Mouse (Mus musculus) liver, embryonic 15.5 days (tissue): Measurements from ENCODE around the gene Crocc2. TPM values are rescaled to one million over a fixed set of nuclear protein-coding genes. Genes with fewer than 3 reads are reported as not detected.
"Not testable (repeated sequence)": the region's sequence is repeated elsewhere in the genome, so short reads cannot be mapped to it uniquely, and the experiment has no call there.

Experiments used
- ATAC-seq: fragments of 200-750 bp; cut with Nextera tagmentation; 2 replicates; pipeline ENCODE4 v1.8.0; 2017; ENCODE audit warnings: moderate number of reproducible peaks, mild to moderate bottlenecking, moderate library complexity; ENCODE audit not compliant: insufficient read depth
- H3K27ac ChIP-seq: fragments of 300-500 bp; sonication (generic); replicated peaks from 2 replicates; pipeline ENCODE4 v1.5.1; 2015; ENCODE audit warnings: mild to moderate bottlenecking, inconsistent platforms
- H3K27me3 ChIP-seq: fragments of 300-500 bp; sonication (generic); 2 replicates; pipeline ENCODE4 v1.6.1; 2015; ENCODE audit warnings: mild to moderate bottlenecking, inconsistent platforms
- H3K36me3 ChIP-seq: fragments of 300-500 bp; sonication (generic); replicated peaks from 2 replicates; pipeline ENCODE4 v1.6.1; 2015; ENCODE audit warnings: moderate library complexity, mild to moderate bottlenecking, inconsistent platforms
- H3K4me1 ChIP-seq: fragments of 300-500 bp; sonication (generic); replicated peaks from 2 replicates; pipeline ENCODE4 v1.6.1; 2015; ENCODE audit warnings: inconsistent platforms
- H3K4me2 ChIP-seq: fragments of 300-500 bp; sonication (generic); 2 replicates; pipeline ENCODE4 v1.6.1; 2015; ENCODE audit warnings: moderate library complexity, mild to moderate bottlenecking, inconsistent platforms
- H3K4me3 ChIP-seq: fragments of 300-500 bp; sonication (generic); replicated peaks from 2 replicates; pipeline ENCODE4 v1.5.1; 2015; ENCODE audit warnings: mild to moderate bottlenecking, inconsistent platforms
- H3K9ac ChIP-seq: fragments of 300-500 bp; sonication (generic); 2 replicates; pipeline ENCODE4 v1.6.1; 2015; ENCODE audit warnings: moderate library complexity, mild to moderate bottlenecking, inconsistent platforms
- H3K9me3 ChIP-seq: fragments of 300-500 bp; sonication (generic); replicated peaks from 2 replicates; pipeline ENCODE4 v1.6.1; 2016; ENCODE audit warnings: inconsistent platforms
- WGBS: fragments of 180-500 bp; shearing (Covaris S2); methylation state at CpG from one replicate; pipeline ENCODE4 v1.1.7; 2015; ENCODE audit warnings: mixed read lengths; ENCODE audit not compliant: insufficient replicate concordance; 5-methylcytosine and 5-hydroxymethylcytosine counted together
- polyA plus RNA-seq: library from polyadenylated mRNA; unstranded; fragments of >200 nt; fragmentation: Nextera tagmentation; extraction: Ambion mirVana; gene quantifications from 2 replicates; pipeline ENCODE4 v1.2.1, GENCODE M21; 2015

Crocc2 gene
- polyA plus RNA-seq, 1 experiment from 2014 or later: not detected

DNA sequence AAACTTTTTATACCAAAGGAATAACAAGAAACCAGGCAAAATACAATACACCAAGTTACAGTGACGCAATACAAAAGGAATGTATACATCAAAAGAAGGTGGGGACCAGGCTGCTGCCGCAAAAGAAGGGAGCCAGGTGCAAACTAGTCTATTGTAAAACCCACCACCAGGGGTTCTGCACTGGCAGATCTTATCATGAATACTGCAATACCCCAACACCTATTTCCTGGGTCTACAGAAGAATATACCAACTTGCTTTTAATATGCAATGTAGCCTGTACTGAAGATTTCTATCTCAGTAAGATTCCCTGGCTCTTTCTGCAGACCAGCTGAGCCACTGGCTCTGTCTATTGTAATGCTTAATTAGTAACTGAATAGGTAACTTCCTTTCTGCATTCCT is 28.9 kb downstream of the Crocc2 start:
- 72% methylated on average over 2 of the region's 2 CpGs for WGBS
- H3K4me2 ChIP-seq, H3K9me3 ChIP-seq, H3K4me3 ChIP-seq, H3K36me3 ChIP-seq, ATAC-seq, H3K27ac ChIP-seq, H3K4me1 ChIP-seq, H3K9ac ChIP-seq, H3K27me3 ChIP-seq: not testable (repeated sequence)

DNA sequence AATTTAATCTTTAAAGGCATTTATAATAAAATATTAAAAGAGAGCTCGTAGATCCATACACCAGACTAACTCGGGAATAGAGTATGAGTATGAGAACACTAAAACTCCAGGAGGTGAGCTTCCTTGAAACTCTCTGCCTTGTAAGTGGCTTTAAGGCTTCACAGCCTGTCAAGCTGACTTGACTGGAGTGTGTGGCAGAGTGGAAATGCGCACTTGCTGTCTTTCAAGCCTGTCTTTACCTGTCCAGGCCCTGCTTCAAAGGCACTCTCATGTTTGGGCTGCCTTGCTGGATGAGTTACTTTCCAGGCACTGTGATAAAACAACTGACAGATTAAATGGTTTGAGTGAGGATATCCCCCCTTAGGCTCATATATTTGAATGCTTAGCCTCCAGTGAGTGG is 29.4 kb downstream of the Crocc2 start:
- no peak for ATAC-seq
- WGBS: 49% methylated on average over 3 of the region's 3 CpGs
- no peaks in the 10 kb centered on the region for H3K4me1 ChIP-seq
- H3K4me2 ChIP-seq: no peak overlapping the region
- no peaks in the 10 kb centered on the region for H3K36me3 ChIP-seq
- no peak overlapping the region for H3K4me3 ChIP-seq
- H3K9me3 ChIP-seq: no peaks in the 10 kb centered on the region
- H3K9ac ChIP-seq: no peak overlapping the region
- H3K27me3 ChIP-seq: no peaks in the 10 kb centered on the region
- H3K27ac ChIP-seq: no peak overlapping the region

DNA sequence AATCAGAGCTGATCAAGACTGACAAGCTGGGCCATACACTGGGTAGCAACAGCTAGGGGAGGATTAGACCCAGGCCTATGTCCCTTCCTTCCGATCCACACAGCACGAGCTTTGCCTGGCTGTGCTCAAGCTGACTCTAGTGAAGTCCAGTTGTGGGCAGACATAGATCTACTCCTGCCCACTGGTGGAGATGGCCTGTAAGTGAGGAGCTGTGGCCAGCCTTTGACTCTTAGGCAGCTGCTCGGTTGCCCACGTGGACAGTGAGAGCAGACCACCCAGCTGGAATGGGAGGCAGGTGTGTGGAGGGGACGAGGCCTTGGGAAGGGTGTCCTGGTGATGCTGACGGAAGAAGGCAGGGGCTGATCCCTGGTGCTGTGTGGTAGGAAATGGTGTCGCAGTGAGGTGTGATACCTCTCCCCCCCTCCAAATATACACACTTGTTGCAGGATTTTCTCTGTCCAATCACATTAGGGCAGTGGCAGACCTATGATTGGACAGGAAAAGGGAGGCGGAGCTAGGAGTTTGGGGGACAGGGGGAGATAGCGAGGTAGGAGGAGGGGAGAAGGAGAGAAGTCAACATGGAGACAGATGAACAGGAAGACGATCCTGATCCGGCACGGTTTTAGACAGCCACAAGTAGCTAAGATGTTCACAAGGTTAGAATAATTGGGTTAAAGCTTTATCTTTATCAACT is 37.9 kb downstream of the Crocc2 start:
- Histone ChIP-seq H3K27ac (no peak overlapping the region), H3K27me3 (no peaks in the 10 kb centered on the region), H3K36me3 (no peaks in the 10 kb centered on the region), H3K4me3 (no peak overlapping the region), H3K9ac (no peak overlapping the region), H3K4me2 (no peak overlapping the region), H3K9me3 (no peaks in the 10 kb centered on the region), H3K4me1 (no peaks in the 10 kb centered on the region)
- no peak for ATAC-seq
- WGBS: 54% methylated on average over 12 of the region's 12 CpGs

DNA sequence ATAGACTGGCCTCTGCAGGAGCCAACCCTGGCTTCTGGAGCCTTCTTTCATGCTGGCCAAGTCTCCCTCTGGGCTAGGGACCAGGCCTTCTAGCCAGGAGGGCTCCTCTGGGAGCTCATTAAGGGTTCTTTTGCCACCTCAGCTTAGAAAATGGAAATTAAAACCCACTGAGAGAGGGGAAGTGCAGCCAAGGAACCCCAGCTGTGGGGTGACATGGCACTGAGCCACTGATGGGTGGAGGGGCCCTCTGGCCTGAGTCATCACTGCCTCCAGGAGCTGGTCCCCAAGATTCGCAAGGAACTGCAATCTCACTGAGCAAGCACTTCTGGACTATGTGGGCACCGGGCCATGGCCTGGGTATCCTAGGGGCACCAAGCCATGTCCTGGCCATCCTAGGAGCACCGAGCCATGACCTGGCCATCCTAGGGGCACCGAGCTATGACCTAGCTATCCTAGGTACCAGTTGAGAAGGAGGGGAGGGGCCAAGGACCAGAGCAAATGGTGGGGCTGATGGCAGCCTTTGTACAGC is 39.1 kb downstream of the Crocc2 start:
- H3K36me3 ChIP-seq: no peaks in the 10 kb centered on the region
- no peak for ATAC-seq

DNA sequence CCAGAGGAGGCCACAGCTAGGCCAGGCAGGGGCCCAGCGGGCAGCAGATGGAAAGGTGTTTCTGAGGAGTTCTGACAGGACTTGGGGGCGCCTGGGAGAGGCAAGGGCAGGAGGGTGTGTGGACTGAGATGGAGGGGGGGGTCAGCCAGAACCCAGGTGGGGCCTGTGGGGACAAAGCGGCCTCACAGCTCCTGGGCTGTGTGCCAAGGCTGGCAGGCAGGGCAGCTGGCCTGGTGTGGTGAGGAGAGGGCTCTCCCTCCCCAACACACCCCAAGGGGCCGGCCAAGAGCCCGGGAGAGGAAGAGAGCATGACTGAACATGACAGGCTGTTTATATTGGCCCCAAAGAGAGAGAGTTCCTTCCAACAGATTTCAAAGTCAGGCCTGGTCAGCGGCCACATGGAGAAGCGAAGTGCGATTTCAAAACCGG is 41.7 kb downstream of the Crocc2 start:
- Histone ChIP-seq H3K4me3 (no peak overlapping the region), H3K36me3 (no peaks in the 10 kb centered on the region), H3K9ac (no peak overlapping the region), H3K4me1 (no peaks in the 10 kb centered on the region), H3K27ac (no peak overlapping the region), H3K27me3 (no peaks in the 10 kb centered on the region), H3K4me2 (no peak overlapping the region), H3K9me3 (no peaks in the 10 kb centered on the region)
- WGBS: 44% methylated on average over 9 of the region's 9 CpGs
- ATAC-seq: no peak

More for the DNA sequence above, 39.1 kb downstream of the Crocc2 start:
- H3K27me3 ChIP-seq: no peaks in the 10 kb centered on the region
- WGBS: 62% methylated on average over 4 of the region's 4 CpGs
- no peak overlapping the region for H3K27ac ChIP-seq
- no peak overlapping the region for H3K4me2 ChIP-seq
- no peak overlapping the region for H3K4me3 ChIP-seq
- H3K9ac ChIP-seq: no peak overlapping the region
- H3K4me1 ChIP-seq: no peaks in the 10 kb centered on the region
- no peaks in the 10 kb centered on the region for H3K9me3 ChIP-seq

DNA sequence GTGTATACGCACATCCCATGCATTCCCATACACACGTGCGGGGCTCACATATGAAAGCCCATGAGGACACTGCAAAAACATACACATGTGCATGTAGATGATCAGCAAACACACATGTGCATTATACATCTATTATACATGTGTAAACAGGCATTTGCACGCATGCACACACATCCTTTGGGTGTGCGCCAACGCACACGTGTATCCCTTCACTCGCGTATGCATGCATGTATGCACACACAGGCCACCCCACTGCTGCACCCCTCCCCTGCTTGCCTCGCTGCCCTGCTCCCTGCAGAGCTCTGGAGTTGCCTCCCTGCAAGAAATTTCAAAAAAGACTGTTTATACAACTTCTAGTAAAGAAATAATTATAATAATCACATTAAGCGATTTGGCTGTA is 42.5 kb downstream of the Crocc2 start:
- Histone ChIP-seq H3K4me1 (no peaks in the 10 kb centered on the region), H3K4me2 (no peak overlapping the region), H3K27ac (no peak overlapping the region), H3K9ac (no peak overlapping the region), H3K36me3 (no peaks in the 10 kb centered on the region), H3K27me3 (no peaks in the 10 kb centered on the region), H3K4me3 (no peak overlapping the region), H3K9me3 (no peaks in the 10 kb centered on the region)
- WGBS: 80% methylated on average over 11 of the region's 11 CpGs
- ATAC-seq: no peak

DNA sequence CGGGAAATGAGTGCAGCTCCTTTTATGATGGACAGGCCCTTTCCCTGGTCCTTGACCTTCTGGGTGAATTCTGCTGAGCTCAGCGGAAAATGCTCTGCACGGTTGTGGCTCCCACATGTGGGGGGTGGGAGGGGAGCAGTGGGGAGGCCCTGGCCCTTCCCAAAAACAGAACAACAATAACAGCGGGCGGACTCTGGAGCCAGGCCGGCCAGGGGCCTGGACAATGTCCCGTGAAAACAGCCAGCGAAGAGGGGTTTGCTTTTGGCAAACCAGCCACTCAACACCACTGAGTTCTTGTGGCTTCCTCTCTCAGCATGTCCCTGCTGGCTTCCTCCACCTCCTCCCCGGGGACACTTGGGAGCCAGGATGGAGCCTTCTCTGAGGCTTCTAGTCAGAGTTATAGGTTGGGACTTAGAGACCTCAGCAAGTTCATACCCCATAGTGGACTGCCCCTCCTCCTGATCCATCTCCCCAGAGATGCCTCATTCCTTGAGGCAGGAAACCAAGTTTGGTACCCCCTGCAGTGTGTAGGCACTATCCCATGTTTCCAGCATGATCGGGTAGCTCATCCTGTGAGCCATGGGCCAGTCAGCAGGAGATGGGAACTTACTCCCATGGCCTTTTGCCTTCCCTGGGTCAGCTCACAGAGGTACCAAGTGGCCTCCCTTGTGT is 43.2 kb downstream of the Crocc2 start:
- Histone ChIP-seq H3K4me3 (no peak overlapping the region), H3K27me3 (no peaks in the 10 kb centered on the region), H3K9ac (no peak overlapping the region), H3K27ac (no peak overlapping the region), H3K9me3 (no peaks in the 10 kb centered on the region), H3K4me2 (no peak overlapping the region), H3K36me3 (no peaks in the 10 kb centered on the region), H3K4me1 (no peaks in the 10 kb centered on the region)
- ATAC-seq: peak; percentile 31; the same call in 1 of the 2 replicates
- WGBS: 47% methylated on average over 10 of the region's 10 CpGs

DNA sequence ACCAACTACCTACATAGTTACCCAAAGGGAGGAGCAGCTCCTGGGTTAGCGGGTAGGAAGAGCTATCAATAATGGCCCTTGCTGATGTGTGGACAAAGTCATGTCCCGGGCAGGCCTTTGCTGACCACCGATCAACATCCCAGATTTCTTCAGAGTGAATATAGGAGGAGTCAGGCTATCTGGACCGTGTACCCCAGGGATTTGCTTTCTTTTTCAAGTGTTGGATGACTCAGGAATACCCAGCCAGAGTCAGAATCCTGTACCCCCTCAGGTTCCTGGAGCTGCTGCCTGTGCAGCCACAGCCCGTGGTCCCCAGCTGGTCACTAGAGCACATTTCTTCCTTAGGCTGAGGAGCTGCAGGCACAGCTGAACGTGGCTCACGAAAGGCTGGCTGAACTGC is 43.9 kb downstream of the Crocc2 start:
- Histone ChIP-seq H3K4me2 (no peak overlapping the region), H3K27ac (no peak overlapping the region)
- 62% methylated on average over 7 of the region's 7 CpGs for WGBS

DNA sequence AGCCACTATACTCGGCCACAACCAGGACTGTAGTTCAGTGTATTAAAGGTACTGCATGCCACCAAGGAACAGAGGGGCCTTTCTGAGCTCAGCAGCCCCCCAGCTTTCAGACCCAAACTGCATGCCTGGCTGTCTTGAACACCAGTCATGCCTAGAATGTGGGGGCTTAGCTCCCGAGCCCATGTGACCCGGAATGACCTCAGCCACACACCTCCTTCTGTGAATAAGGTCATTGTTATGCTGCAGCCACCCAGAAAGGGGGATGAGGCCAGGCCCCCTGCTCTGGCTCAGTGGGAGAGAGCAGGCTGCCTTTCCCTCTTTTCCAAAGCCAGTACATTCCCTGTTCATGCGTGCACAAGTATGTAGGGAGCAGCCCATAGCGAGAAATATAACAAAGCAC is 46.1 kb downstream of the Crocc2 start:
- Histone ChIP-seq H3K4me2 (no peak overlapping the region), H3K4me3 (no peak overlapping the region), H3K4me1 (no peaks in the 10 kb centered on the region), H3K36me3 (no peaks in the 10 kb centered on the region), H3K9ac (no peak overlapping the region), H3K27me3 (no peaks in the 10 kb centered on the region), H3K27ac (no peak overlapping the region), H3K9me3 (no peaks in the 10 kb centered on the region)
- WGBS: 49% methylated on average over 5 of the region's 5 CpGs
- ATAC-seq: no peak

More for the DNA sequence above, 43.9 kb downstream of the Crocc2 start:
- Histone ChIP-seq H3K36me3 (no peaks in the 10 kb centered on the region), H3K9me3 (no peaks in the 10 kb centered on the region), H3K27me3 (no peaks in the 10 kb centered on the region), H3K4me1 (no peaks in the 10 kb centered on the region), H3K4me3 (no peak overlapping the region), H3K9ac (no peak overlapping the region)
- no peak for ATAC-seq

DNA sequence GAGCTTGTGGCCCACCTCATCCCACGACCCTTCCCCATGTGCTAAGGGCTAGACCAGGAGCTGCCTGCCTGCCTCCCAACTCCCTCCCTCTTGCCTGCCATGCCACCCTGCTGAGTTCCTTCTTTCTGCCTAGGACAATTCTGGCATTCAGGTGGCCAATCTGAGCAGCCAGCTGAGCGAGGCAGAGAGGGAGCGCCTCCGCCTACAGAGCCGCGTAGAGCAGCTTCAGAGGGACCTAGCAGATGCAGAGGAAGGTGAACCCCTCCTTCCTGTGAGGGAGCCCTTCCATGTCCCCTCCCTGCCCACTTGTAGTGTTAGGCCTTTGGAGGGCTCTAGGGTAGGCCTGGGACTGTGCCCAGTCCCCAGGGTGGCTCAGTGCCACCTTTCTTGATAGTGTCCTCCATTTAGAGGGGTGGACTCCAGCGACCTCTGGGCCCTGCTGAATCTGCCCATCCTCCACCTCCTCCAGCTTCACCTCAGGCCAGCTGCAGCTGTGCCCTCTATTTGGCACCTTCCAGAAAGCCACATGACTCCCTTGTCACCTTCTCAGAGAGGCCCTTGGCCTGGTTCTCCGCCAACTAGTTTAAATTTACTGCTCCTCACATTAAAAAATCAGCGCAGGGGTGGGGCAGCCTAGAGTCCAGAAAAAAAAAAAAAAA is 48.4 kb downstream of the Crocc2 start:
- Histone ChIP-seq H3K4me1 (no peaks in the 10 kb centered on the region), H3K4me3 (no peak overlapping the region), H3K9me3 (no peaks in the 10 kb centered on the region), H3K36me3 (no peaks in the 10 kb centered on the region), H3K9ac (no peak overlapping the region), H3K27ac (no peak overlapping the region), H3K27me3 (no peaks in the 10 kb centered on the region), H3K4me2 (no peak overlapping the region)
- ATAC-seq: no peak
- WGBS: 66% methylated on average over 9 of the region's 9 CpGs

DNA sequence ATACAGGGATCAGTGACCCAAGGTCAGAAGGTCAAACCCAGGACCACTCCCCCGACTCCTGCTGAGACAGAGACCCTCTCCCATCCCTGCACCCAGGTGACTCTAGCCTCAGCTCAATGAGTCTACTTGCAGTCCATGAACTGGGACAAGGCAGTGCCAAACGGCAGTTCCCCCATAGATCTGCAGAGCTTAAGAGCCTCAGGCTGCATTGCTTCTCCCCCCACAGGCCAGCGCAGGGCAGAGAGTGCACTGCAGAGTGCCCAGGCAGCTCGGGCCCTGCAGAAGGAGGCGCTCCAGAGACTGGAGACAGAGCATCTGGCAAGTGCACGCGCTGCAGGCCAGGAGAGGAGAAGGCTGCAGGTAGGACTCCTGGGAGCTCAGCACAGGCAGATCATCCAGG is 49.0 kb downstream of the Crocc2 start:
- H3K36me3 ChIP-seq: no peaks in the 10 kb centered on the region
- WGBS: 44% methylated on average over 7 of the region's 7 CpGs
- no peak overlapping the region for H3K9ac ChIP-seq
- H3K27me3 ChIP-seq: no peaks in the 10 kb centered on the region
- H3K4me1 ChIP-seq: no peaks in the 10 kb centered on the region
- H3K9me3 ChIP-seq: no peaks in the 10 kb centered on the region
- no peak overlapping the region for H3K27ac ChIP-seq
- H3K4me3 ChIP-seq: no peak overlapping the region
- ATAC-seq: no peak
- H3K4me2 ChIP-seq: no peak overlapping the region
